Comparison of ENCODE assay signal across 21 mouse cellular contexts in genomic region chr17:43969943-43970342, GRCm38 (mm10).
"Had no signal": no experiment of that assay in that cellular context is flagged by ENCODE, and none has a peak within 500 bp of the region (broad histone marks: within the 10 kb centered on the region; RNA-seq: fewer than 3 reads in every experiment).

No protein-coding gene starts in this region.

- H3K27me3 ChIP-seq: limb, embryonic 12.5 days; limb, embryonic 15.5 days; midbrain, embryonic 12.5 days; midbrain, embryonic 15.5 days; neural tube, embryonic 12.5 days; neural tube, embryonic 15.5 days; stomach, embryonic 15.5 days had no signal

- H3K27ac ChIP-seq: kidney, postnatal 0 days; layer of hippocampus, adult 2 months; limb, embryonic 12.5 days; limb, embryonic 15.5 days; liver, embryonic 14.5 days; macrophage; midbrain, embryonic 12.5 days; midbrain, embryonic 15.5 days; neural tube, embryonic 12.5 days; neural tube, embryonic 15.5 days; stomach, embryonic 15.5 days had no signal

- H3K4me2 ChIP-seq: limb, embryonic 12.5 days; limb, embryonic 15.5 days; liver, embryonic 11.5 days; lung, embryonic 14.5 days; midbrain, embryonic 12.5 days; midbrain, embryonic 15.5 days; neural tube, embryonic 12.5 days; neural tube, embryonic 15.5 days; stomach, embryonic 15.5 days had no signal

- ATAC-seq: liver, postnatal 0 days; lung, postnatal 0 days; midbrain, embryonic 15.5 days had no signal

- H3K9me3 ChIP-seq: limb, embryonic 12.5 days; limb, embryonic 15.5 days; midbrain, embryonic 12.5 days; midbrain, embryonic 15.5 days; neural tube, embryonic 12.5 days; neural tube, embryonic 15.5 days; stomach, embryonic 15.5 days had no signal

- H3K36me3 ChIP-seq: limb, embryonic 12.5 days; limb, embryonic 15.5 days; midbrain, embryonic 12.5 days; midbrain, embryonic 15.5 days; neural tube, embryonic 12.5 days; neural tube, embryonic 15.5 days; stomach, embryonic 15.5 days had no signal

- H3K4me3 ChIP-seq: layer of hippocampus, adult 2 months; limb, embryonic 12.5 days; limb, embryonic 15.5 days; midbrain, embryonic 12.5 days; midbrain, embryonic 15.5 days; neural tube, embryonic 12.5 days; neural tube, embryonic 15.5 days; stomach, embryonic 15.5 days had no signal

- H3K4me1 ChIP-seq: limb, embryonic 12.5 days; limb, embryonic 15.5 days; midbrain, embryonic 12.5 days; midbrain, embryonic 15.5 days; neural tube, embryonic 12.5 days; stomach, embryonic 15.5 days had no signal

- H3K9ac ChIP-seq: limb, embryonic 12.5 days; limb, embryonic 15.5 days; liver, embryonic 14.5 days; liver, postnatal 0 days; lung, embryonic 14.5 days; midbrain, embryonic 12.5 days; midbrain, embryonic 15.5 days; neural tube, embryonic 12.5 days; neural tube, embryonic 15.5 days; stomach, embryonic 15.5 days had no signal

- DNase-seq: kidney, adult 2 months; kidney, postnatal 25 days; layer of hippocampus, adult 9-11 months; liver, postnatal 0 days; lung, embryonic 14.5 days; spleen, adult 18-20 months; thymus, adult 18-20 months; thymus, postnatal 36 days had no signal
